Mouse (Mus musculus): ENCODE measurements at regions not wholly inside any gene's neighbourhood (a gene's known extent, or its start where the extent isn't known, plus 50 kb on each side); places are given as distances from the start of the nearest gene placed in this dataset.

- no peak for DNase-seq
These were observed 422.9 kb upstream of the Smim15 start for GRCm38 (mm10) chr13:107621337-107621736.

GRCm38 (mm10) chr13:107620887-107621286 lies 423.4 kb upstream of the Smim15 start:
- no peak for DNase-seq

GRCm38 (mm10) chr13:107620210-107620609 lies 424.0 kb upstream of the Smim15 start:
- DNase-seq: no peak

GRCm38 (mm10) chr13:107619430-107619927 lies 424.8 kb upstream of the Smim15 start:
- DNase-seq: no peak

DNA sequence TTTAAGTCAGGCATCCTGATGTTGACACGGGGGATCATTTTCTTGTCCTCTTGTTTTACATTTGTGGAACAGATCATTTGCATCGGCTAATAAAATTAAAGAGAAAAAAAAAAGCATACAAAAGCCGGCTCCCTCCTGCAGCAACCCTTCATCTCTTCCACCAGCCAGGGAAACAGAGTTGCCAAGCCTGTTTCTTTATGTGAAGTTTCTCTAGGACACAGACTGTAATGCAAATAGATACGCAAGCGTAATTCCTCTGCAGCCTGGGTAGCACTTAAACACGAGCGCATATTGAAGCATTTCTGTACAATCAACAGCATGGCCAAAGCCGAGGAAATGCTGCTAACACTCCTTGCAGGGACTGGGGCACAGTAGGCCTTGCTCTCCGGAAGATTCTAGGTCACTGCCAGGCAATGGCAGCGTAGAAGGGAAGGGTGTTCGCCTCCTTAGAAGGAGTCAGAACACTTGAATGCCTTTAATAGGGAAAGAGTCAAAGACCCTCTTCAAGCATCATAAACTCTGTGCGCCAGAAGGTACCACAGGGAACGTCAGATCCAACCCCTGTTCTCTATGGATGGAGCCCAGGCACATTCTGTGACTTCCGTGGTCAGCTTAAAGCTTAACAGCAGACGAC lies 425.3 kb upstream of the Smim15 start:
- no peak for DNase-seq

GRCm38 (mm10) chr13:107618369-107618771 lies 425.9 kb upstream of the Smim15 start:
- DNase-seq: no peak

GRCm38 (mm10) chr13:107617582-107617981 lies 426.7 kb upstream of the Smim15 start:
- DNase-seq: no peak

- peak; percentile 31 for DNase-seq
These were observed 427.5 kb upstream of the Smim15 start for GRCm38 (mm10) chr13:107616775-107617174.

DNA sequence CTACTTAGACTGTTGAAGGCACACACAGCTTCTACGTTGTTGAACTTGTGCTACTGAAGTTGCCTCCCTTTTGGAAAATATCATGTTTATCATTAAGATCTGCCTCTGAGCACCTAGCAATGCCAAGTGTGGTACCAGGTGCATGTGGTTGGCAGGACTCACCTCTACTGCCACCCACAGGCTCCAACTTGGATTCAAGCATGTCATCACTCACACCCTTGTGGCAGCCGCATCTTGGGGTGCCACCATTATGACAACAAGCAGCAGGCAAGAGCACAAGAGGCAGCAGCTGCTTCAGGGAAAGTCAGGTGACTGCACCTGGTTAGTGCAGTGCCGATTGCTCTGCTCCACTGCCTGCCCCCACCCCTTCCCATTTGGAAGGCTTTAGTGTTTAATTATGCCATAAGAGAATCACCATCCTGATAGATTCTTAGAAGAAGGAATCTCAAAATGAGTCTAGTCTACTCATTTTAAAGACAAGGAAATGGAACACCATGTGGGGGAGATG lies 435.2 kb upstream of the Smim15 start:
- no peak for DNase-seq

- peak; percentile 45 for DNase-seq
These were observed 437.0 kb upstream of the Smim15 start for GRCm38 (mm10) chr13:107607294-107607693.

- DNase-seq: no peak
These were observed 442.1 kb upstream of the Smim15 start for GRCm38 (mm10) chr13:107602149-107602548.

DNA sequence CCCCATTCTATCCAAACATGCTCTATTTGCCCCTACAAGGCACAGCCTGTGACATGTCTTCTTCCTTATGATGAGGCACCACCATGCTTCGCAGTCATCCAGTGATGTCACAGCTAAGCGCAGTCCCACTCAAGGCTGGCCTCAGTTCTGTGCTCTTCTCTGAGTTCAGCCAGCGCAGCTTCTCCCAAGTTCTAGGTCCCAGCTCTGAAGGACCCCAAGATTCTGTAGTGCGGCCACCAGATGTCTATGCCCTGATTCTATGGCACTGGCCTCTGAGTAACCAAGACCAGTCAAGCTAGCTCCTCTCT lies 443.2 kb upstream of the Smim15 start:
- no peak for DNase-seq

GRCm38 (mm10) chr13:107600331-107601131 lies 443.7 kb upstream of the Smim15 start:
- DNase-seq: peak; percentile 75

GRCm38 (mm10) chr13:107599094-107599644 lies 445.1 kb upstream of the Smim15 start:
- no peak for DNase-seq

DNA sequence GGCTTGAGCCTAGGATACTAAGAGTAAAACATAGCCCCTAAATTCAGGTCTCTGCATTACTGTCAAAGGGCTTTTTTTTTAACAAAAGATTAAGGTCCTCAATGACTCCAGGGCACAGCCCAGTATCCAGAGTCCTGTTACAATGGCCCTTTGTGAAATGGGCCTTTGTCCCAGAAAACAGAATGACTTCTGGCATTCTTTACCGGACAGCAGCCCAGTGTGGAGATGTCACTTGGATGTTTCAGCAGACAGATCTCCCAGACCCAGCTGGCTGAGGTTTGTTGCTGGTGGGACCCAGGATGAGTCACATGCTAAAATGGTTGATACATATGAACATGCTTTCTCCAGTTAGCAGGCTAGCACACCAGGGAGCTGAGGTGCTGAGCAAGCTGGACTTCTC lies 445.9 kb upstream of the Smim15 start:
- DNase-seq: no peak

DNA sequence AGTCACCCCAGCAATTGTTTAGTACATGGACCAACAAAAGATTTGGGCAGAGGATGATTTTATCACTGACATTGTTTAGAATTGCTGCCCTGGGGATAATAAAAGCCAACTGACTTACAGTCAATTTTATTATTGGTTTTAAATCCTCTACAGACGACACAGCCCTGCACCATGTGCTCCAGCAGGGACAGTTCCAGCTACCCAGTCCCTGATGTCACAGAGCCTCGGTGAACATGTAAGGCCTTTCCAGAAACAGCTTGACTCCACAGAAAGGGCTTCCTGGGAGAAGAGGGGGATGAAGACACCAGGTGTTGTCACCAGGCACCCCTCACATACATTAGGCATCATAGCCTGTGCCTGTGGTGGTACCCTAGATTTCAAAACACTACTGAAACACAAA lies 447.0 kb upstream of the Smim15 start:
- DNase-seq: no peak

DNA sequence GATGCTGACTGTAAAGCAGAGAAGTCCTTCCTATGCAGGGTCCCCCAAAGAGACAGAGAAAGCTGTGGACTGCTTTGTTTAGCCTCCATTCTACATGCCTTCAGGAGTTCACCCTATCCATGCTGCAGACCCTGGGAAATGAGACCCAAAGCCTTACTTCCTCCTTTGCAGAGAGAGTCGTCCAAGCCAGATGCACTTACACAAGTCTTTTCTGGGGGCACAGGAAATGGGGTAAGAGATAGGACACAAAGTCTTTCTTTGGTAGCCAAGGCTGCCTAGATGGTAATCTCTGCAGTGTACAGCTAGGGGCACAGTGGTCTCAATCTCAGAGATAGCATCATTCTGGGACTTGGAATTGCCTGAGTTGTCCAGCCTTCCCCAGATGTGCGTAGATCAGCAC lies 448.1 kb upstream of the Smim15 start:
- DNase-seq: no peak

DNA sequence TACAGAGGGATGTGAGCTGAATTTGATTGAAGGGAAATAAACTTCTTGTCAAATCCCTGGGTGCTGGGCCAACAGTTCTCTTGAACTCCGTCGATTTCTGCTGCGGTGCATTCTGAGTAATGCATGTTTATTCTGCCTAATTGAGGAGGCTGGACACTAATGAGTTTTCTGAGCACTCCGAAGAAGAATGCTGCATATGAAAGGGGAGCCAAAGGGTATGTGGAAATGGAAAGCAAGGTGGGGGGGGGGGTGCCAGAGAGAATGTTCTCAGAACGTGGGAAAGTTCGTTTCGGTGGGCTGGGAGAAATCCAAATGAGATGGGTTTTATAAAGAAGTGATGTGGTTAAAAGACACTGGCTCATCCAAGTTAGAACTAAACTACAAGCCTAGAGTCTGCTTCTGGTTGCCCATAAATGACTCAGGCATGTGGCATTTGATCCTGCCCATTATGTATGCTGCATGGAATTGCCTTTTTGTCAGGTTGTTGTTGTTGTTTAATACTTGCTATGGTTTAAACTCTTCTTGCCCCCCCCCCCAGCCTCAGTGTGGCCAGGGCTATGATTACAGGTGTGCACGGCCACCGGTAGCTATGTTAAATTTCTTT lies 455.7 kb upstream of the Smim15 start:
- no peak for DNase-seq

GRCm38 (mm10) chr13:107587678-107588077 lies 456.6 kb upstream of the Smim15 start:
- no peak for DNase-seq

DNA sequence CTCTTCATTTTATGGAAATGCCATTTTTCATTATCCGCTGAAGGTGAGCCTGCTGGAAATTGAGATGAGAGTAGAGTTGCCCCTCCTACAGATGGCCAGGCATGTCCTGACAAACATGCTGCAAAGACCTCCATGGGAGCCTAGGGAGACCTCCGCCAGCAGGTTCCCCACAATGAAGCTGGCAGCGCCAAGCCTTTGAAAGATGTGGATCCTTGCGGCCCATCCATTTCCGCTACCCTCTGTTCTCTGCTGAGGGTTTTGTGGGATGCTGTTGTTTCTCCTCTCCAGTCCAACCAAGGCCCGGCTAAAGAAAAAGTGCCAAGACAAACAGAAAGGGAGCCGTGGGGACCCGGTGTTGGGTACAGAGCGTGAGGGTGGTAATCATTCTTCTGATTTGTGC lies 458.3 kb upstream of the Smim15 start:
- DNase-seq: no peak

DNA sequence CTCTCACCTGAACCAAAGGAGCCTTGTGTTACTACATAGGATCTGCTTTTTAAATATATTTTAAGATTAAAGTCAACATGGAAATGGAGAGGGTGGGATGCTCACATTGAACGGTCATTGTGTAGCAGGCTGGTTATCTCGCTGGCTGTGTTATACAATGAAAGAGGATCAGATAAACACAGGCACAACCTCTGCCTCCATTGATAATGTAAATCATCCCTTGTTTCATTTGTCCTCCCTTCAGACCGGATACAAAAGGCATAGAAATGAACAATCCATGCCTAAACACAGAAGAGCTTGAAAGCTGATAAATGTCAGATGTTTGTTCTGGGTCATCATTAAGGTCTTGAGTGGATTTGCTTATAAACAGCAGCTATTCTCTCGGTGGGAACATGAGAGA lies 458.9 kb upstream of the Smim15 start:
- DNase-seq: no peak

DNA sequence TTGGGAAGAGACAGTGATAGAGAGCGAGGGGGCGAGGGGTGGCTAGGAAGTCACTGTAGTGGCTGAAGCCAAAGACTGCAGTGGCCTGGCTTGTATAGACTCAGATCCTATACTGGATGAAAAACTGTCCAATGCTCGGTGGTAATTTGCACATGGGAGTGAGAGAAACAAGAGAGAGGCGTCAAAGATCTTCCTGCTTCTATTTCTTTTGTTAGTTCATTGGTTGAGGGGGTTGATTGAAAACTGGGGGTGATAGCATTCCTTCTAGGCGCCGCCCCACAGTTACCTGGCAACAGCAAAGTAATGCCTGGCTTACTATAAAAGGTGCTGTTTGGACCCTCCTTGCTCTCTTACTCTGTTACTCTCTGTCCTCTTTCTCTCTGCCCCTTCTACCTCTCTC lies 465.3 kb upstream of the Smim15 start:
- no peak for DNase-seq

GRCm38 (mm10) chr13:107577809-107578208 lies 466.4 kb upstream of the Smim15 start:
- no peak for DNase-seq

- no peak for DNase-seq
These were observed 467.0 kb upstream of the Smim15 start for GRCm38 (mm10) chr13:107577272-107577671.
